9 mouse cellular contexts compared by ENCODE assay signal in the genomic region with DNA sequence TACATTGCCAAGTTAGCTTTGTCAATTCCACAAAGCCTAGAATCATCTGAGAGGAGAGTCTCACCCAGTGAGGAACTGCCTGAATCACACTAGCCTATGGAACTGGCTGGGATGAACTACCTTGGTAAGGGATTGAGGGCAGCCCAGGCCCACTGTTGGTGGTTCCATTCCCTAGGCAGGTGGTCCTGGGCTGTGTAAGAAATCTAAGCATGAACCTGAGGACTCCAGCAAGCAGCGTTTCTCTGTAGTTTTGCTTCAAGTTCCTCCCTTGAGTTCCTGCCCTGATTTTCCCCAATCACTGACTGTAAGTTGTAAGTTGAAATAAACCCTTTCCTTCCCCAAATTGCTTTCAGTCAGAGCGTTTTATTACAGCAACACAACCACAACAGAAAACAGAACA. TPM values are rescaled to one million over a fixed set of nuclear protein-coding genes. Genes with fewer than 3 reads are reported as not detected.
DNase-seq lines count a peak whose midpoint lies in the region; ATAC-seq and TF ChIP-seq lines count a peak whose summit lies in the region.
"Had no signal": no experiment of that assay in that cellular context is flagged by ENCODE, and none has a peak within 500 bp of the region (broad histone marks: within the 10 kb centered on the region; RNA-seq: fewer than 3 reads in every experiment).

No protein-coding gene starts in this region.

- no peak for TF ChIP-seq CTCF in bone marrow, adult 2 months (IDR thresholded peaks at IDR 0.05; ENCODE audit: control insufficient read depth, insufficient read depth, low read length)

- H3K36me3 ChIP-seq in heart, embryonic 14.5 days (ENCODE audit: control insufficient read depth, insufficient read depth, low read length) = no peaks in the 10 kb centered on the region
- no peaks in the 10 kb centered on the region for H3K36me3 ChIP-seq in hindbrain, embryonic 13.5 days

- no peak for DNase-seq in heart, adult 18-20 months
- no peak for DNase-seq in spleen, postnatal 4 days (ENCODE audit: low spot score in 2 of 2)
- DNase-seq in layer of hippocampus, adult 18-20 months (ENCODE audit: low spot score in 2 of 2) = no peak
- DNase-seq in retina, embryonic 14.5 days (ENCODE audit: low spot score) = no peak
- DNase-seq: cerebellum, postnatal 10 days had no signal

- H3K9ac ChIP-seq in heart, embryonic 14.5 days (ENCODE audit: low read length) = peak overlapping the region; percentile 77
- no peak overlapping the region for H3K9ac ChIP-seq in hindbrain, embryonic 13.5 days

- H3K9me3 ChIP-seq in heart, embryonic 14.5 days (ENCODE audit: control insufficient read depth, low read length) = no peaks in the 10 kb centered on the region
- H3K9me3 ChIP-seq in hindbrain, embryonic 13.5 days = no peaks in the 10 kb centered on the region

- no peak for TF ChIP-seq POLR2A in bone marrow, adult 2 months (IDR thresholded peaks at IDR 0.05; ENCODE audit: borderline replicate concordance, control insufficient read depth, low read depth, low read length)

- H3K4me1 ChIP-seq in heart, embryonic 14.5 days (ENCODE audit: control insufficient read depth in 2 of 2, insufficient read depth in 2 of 2, low read length in 2 of 2) = peaks cover 9 to 30% of the 10 kb centered on the region in 2 experiments
- peaks cover 3% of the 10 kb centered on the region for H3K4me1 ChIP-seq in bone marrow, adult 2 months (ENCODE audit: control insufficient read depth, insufficient read depth, low read length)
- H3K4me1 ChIP-seq in hindbrain, embryonic 13.5 days (replicated peaks) = peaks cover 22% of the 10 kb centered on the region

- H3K4me3 ChIP-seq in heart, embryonic 14.5 days (ENCODE audit: control insufficient read depth in 1 of 2, insufficient read depth in 1 of 2, low read depth in 1 of 2, low read length in 2 of 2) = 0 out of 4 replicates have a peak overlapping the region, but pooled peaks of 1 of the 2 experiments have one; percentile 54
- H3K4me3 ChIP-seq in bone marrow, adult 2 months (replicated peaks; ENCODE audit: control insufficient read depth, low read depth, low read length) = peak overlapping the region; percentile 42
- 0 out of 2 replicates have a peak overlapping the region, but pooled peaks have one; percentile 54 for H3K4me3 ChIP-seq in hindbrain, embryonic 13.5 days

- no peak for ATAC-seq in heart, embryonic 14.5 days (ENCODE audit: insufficient number of reproducible peaks, insufficient read depth, low FRiP score, low read depth)
- no peak for ATAC-seq in hindbrain, embryonic 13.5 days (ENCODE audit: low FRiP score)
- ATAC-seq in megakaryocyte, adult 5-6 weeks (ENCODE audit: poor library complexity, severe bottlenecking) = peak; percentile 8; the same call in 1 of the 2 replicates

- 81% methylated on average over 2 of the region's 2 CpGs for WGBS in heart, embryonic 14.5 days
- WGBS in bone marrow, adult 2 months = 7% methylated on average over 2 of the region's 2 CpGs
- 91% methylated on average over 2 of the region's 2 CpGs for WGBS in hindbrain, embryonic 13.5 days

- no peaks in the 10 kb centered on the region for H3K27me3 ChIP-seq in heart, embryonic 14.5 days (ENCODE audit: control insufficient read depth, insufficient read depth, low read length)
- H3K27me3 ChIP-seq in hindbrain, embryonic 13.5 days = no peaks in the 10 kb centered on the region

- peak overlapping the region; percentile 74 for H3K4me2 ChIP-seq in heart, embryonic 14.5 days (ENCODE audit: low read length)
- peak overlapping the region; percentile 59; the same call in 1 of the 2 replicates for H3K4me2 ChIP-seq in hindbrain, embryonic 13.5 days

- H3K27ac ChIP-seq in heart, embryonic 14.5 days (replicated peaks in 1 of 2; ENCODE audit: control insufficient read depth in 1 of 2, insufficient read depth in 1 of 2, low read depth in 2 of 2, low read length in 2 of 2) = peak overlapping the region; percentile 98 to 99; a peak in 3 of 4 replicates
- peak overlapping the region; percentile 88 for H3K27ac ChIP-seq in bone marrow, adult 2 months (ENCODE audit: control insufficient read depth, insufficient read depth, low read depth, low read length, poor library complexity)
- H3K27ac ChIP-seq in hindbrain, embryonic 13.5 days = no peak overlapping the region

RNA-seq across cellular contexts. Expression of a gene that starts 1.3 kb away (rescaled TPM):
- polyA plus RNA-seq in heart, embryonic 14.5 days (2014; fragmentation: Nextera tagmentation; extraction: Ambion mirVana) = 170 and 181 TPM in 2 replicates
- total RNA-seq in heart, adult 18-20 months (2021) = 10 to 100 TPM; 34.0 to 42.4 TPM
- polyA plus RNA-seq in bone marrow, adult 2 months (2011; ENCODE audit: insufficient read depth, insufficient read length, low replicate concordance, missing spikeins) = 212 and 250 TPM in 2 replicates
- 123 and 129 TPM in 2 replicates for polyA plus RNA-seq in hindbrain, embryonic 13.5 days (2015; fragmentation: Nextera tagmentation; extraction: Ambion mirVana)
- total RNA-seq in megakaryocyte, adult 5-6 weeks (2015) = 559 and 619 TPM in 2 replicates
- 895 and 963 TPM in 2 replicates for total RNA-seq in megakaryocyte, adult 5-6 weeks (2017)
- 10 to 100 TPM; 40.5 to 41.4 TPM for total RNA-seq in layer of hippocampus, adult 18-20 months (2021)

RNA-seq across cellular contexts. Expression of a gene that starts 56.0 kb away (rescaled TPM):
- 1,147 and 1,166 TPM in 2 replicates for polyA plus RNA-seq in heart, embryonic 14.5 days (2014; fragmentation: Nextera tagmentation; extraction: Ambion mirVana)
- 1,000 to 10,000 TPM; 2,644 to 2,919 TPM for total RNA-seq in heart, adult 18-20 months (2021)
- 177 and 223 TPM in 2 replicates for polyA plus RNA-seq in bone marrow, adult 2 months (2011; ENCODE audit: insufficient read depth, insufficient read length, low replicate concordance, missing spikeins)
- 506 and 512 TPM in 2 replicates for polyA plus RNA-seq in hindbrain, embryonic 13.5 days (2015; fragmentation: Nextera tagmentation; extraction: Ambion mirVana)
- 402 and 461 TPM in 2 replicates for total RNA-seq in megakaryocyte, adult 5-6 weeks (2015)
- total RNA-seq in megakaryocyte, adult 5-6 weeks (2017) = 143 and 163 TPM in 2 replicates
- total RNA-seq in layer of hippocampus, adult 18-20 months (2021) = 100 to 1,000 TPM; 505 to 506 TPM

Comparison
In these comparisons a context has a peak if more than half of its experiments do, and no peak if none do; other contexts are left out.
1. RNA of a gene that starts 1.3 kb away (total RNA-seq): 559 to 963 TPM in megakaryocyte, adult 5-6 weeks; 34.0 to 42.4 TPM in heart, adult 18-20 months and 40.5 to 41.4 TPM in layer of hippocampus, adult 18-20 months; every median in the first group is over 10 times any median in the second.
2. RNA of a gene that starts 56.0 kb away (total RNA-seq): 2,644 to 2,919 TPM in heart, adult 18-20 months; 505 to 506 TPM in layer of hippocampus, adult 18-20 months and 143 to 461 TPM in megakaryocyte, adult 5-6 weeks; every median in the first group is over 4 times any median in the second.